Mouse (Mus musculus): ENCODE data around the gene Mtor.

DNA sequence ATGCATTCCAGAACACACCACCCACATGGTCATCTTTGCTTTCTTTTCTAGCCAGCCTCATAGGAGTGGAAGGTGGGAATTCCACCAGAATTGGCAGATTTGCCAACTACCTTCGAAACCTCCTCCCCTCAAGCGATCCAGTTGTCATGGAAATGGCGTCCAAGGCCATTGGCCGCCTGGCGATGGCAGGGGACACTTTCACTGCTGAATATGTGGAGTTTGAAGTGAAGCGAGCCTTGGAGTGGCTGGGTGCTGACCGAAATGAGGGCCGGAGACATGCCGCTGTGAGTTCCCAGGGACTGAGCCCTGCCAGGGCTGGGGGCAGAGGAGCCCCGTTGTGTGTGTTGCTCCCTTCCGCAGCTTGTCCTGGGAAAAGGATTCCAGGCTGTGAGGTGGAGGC lies 5.3 kb downstream of the Mtor start:
- no peak for TF ChIP-seq CTCF (IDR thresholded peaks at IDR 0.05; ENCODE audit: borderline replicate concordance, insufficient read depth, low read depth, low read length)
- no peak for TF ChIP-seq POLR2A (IDR thresholded peaks at IDR 0.05; ENCODE audit: borderline replicate concordance, insufficient read depth, low read length)
